Mouse (Mus musculus): ENCODE measurements around the gene Gfi1b.

Gfi1b gene

GRCm38 (mm10) chr2:28637106-28637845, 15.5 kb upstream of the Gfi1b start:
- DNase-seq (ENCODE audit: low read depth, low spot score) = no peak
- Histone ChIP-seq H3K27me3 (ENCODE audit: control insufficient read depth, insufficient read depth, low read length, poor library complexity, severe bottlenecking) (no peaks in the 10 kb centered on the region), H3K36me3 (ENCODE audit: control insufficient read depth, insufficient read depth, low read length, poor library complexity, severe bottlenecking) (no peaks in the 10 kb centered on the region)

GRCm38 (mm10) chr2:28635199-28635598, 13.4 kb upstream of the Gfi1b start:
- Histone ChIP-seq H3K27me3 (ENCODE audit: control insufficient read depth, insufficient read depth, low read length, poor library complexity, severe bottlenecking) (no peaks in the 10 kb centered on the region), H3K36me3 (ENCODE audit: control insufficient read depth, insufficient read depth, low read length, poor library complexity, severe bottlenecking) (no peaks in the 10 kb centered on the region)
- no peak for DNase-seq (ENCODE audit: low read depth, low spot score)

- H3K36me3 ChIP-seq (ENCODE audit: control insufficient read depth, insufficient read depth, low read length, poor library complexity, severe bottlenecking) = no peaks in the 10 kb centered on the region
- no peak for DNase-seq (ENCODE audit: low read depth, low spot score)
- no peaks in the 10 kb centered on the region for H3K27me3 ChIP-seq (ENCODE audit: control insufficient read depth, insufficient read depth, low read length, poor library complexity, severe bottlenecking)
These were observed 11.4 kb upstream of the Gfi1b start for GRCm38 (mm10) chr2:28633136-28633535.

GRCm38 (mm10) chr2:28632626-28633025, 10.8 kb upstream of the Gfi1b start:
- no peaks in the 10 kb centered on the region for H3K27me3 ChIP-seq (ENCODE audit: control insufficient read depth, insufficient read depth, low read length, poor library complexity, severe bottlenecking)
- no peaks in the 10 kb centered on the region for H3K36me3 ChIP-seq (ENCODE audit: control insufficient read depth, insufficient read depth, low read length, poor library complexity, severe bottlenecking)
- no peak for DNase-seq (ENCODE audit: low read depth, low spot score)

- peak; percentile 57 for DNase-seq (ENCODE audit: low read depth, low spot score)
- Histone ChIP-seq H3K27me3 (ENCODE audit: control insufficient read depth, insufficient read depth, low read length, poor library complexity, severe bottlenecking) (no peaks in the 10 kb centered on the region), H3K36me3 (ENCODE audit: control insufficient read depth, insufficient read depth, low read length, poor library complexity, severe bottlenecking) (no peaks in the 10 kb centered on the region)
These were observed 8.2 kb upstream of the Gfi1b start for GRCm38 (mm10) chr2:28629911-28630381.

- no peaks in the 10 kb centered on the region for H3K36me3 ChIP-seq (ENCODE audit: control insufficient read depth, insufficient read depth, low read length, poor library complexity, severe bottlenecking)
- H3K27me3 ChIP-seq (ENCODE audit: control insufficient read depth, insufficient read depth, low read length, poor library complexity, severe bottlenecking) = no peaks in the 10 kb centered on the region
- no peak for DNase-seq (ENCODE audit: low read depth, low spot score)
These were observed 6.3 kb upstream of the Gfi1b start for GRCm38 (mm10) chr2:28628053-28628452.

GRCm38 (mm10) chr2:28626038-28626437, 4.3 kb upstream of the Gfi1b start:
- no peaks in the 10 kb centered on the region for H3K36me3 ChIP-seq (ENCODE audit: control insufficient read depth, insufficient read depth, low read length, poor library complexity, severe bottlenecking)
- DNase-seq (ENCODE audit: low read depth, low spot score) = no peak
- H3K27me3 ChIP-seq (ENCODE audit: control insufficient read depth, insufficient read depth, low read length, poor library complexity, severe bottlenecking) = no peaks in the 10 kb centered on the region

- DNase-seq (ENCODE audit: low read depth, low spot score) = peak; percentile 28
- Histone ChIP-seq H3K36me3 (ENCODE audit: control insufficient read depth, insufficient read depth, low read length, poor library complexity, severe bottlenecking) (no peaks in the 10 kb centered on the region), H3K27me3 (ENCODE audit: control insufficient read depth, insufficient read depth, low read length, poor library complexity, severe bottlenecking) (no peaks in the 10 kb centered on the region)
These were observed 3.1 kb upstream of the Gfi1b start for GRCm38 (mm10) chr2:28624870-28625269.

- H3K27me3 ChIP-seq (ENCODE audit: control insufficient read depth, insufficient read depth, low read length, poor library complexity, severe bottlenecking) = no peaks in the 10 kb centered on the region
- H3K36me3 ChIP-seq (ENCODE audit: control insufficient read depth, insufficient read depth, low read length, poor library complexity, severe bottlenecking) = no peaks in the 10 kb centered on the region
- peak; percentile 81 for DNase-seq (ENCODE audit: low read depth, low spot score)
These were observed 841 bp upstream of the Gfi1b start for GRCm38 (mm10) chr2:28622521-28623124.

GRCm38 (mm10) chr2:28621111-28621510, 671 bp downstream of the Gfi1b start:
- Histone ChIP-seq H3K27me3 (ENCODE audit: control insufficient read depth, insufficient read depth, low read length, poor library complexity, severe bottlenecking) (no peaks in the 10 kb centered on the region), H3K36me3 (ENCODE audit: control insufficient read depth, insufficient read depth, low read length, poor library complexity, severe bottlenecking) (no peaks in the 10 kb centered on the region)
- DNase-seq (ENCODE audit: low read depth, low spot score) = no peak

- Histone ChIP-seq H3K36me3 (ENCODE audit: control insufficient read depth, insufficient read depth, low read length, poor library complexity, severe bottlenecking) (no peaks in the 10 kb centered on the region), H3K27me3 (ENCODE audit: control insufficient read depth, insufficient read depth, low read length, poor library complexity, severe bottlenecking) (no peaks in the 10 kb centered on the region)
- no peak for DNase-seq (ENCODE audit: low read depth, low spot score)
These were observed 1.3 kb downstream of the Gfi1b start for GRCm38 (mm10) chr2:28620522-28620921.

- H3K36me3 ChIP-seq (ENCODE audit: control insufficient read depth, insufficient read depth, low read length, poor library complexity, severe bottlenecking) = no peaks in the 10 kb centered on the region
- no peaks in the 10 kb centered on the region for H3K27me3 ChIP-seq (ENCODE audit: control insufficient read depth, insufficient read depth, low read length, poor library complexity, severe bottlenecking)
- no peak for DNase-seq (ENCODE audit: low read depth, low spot score)
These were observed 2.4 kb downstream of the Gfi1b start for GRCm38 (mm10) chr2:28619369-28619768.

- H3K36me3 ChIP-seq (ENCODE audit: control insufficient read depth, insufficient read depth, low read length, poor library complexity, severe bottlenecking) = no peaks in the 10 kb centered on the region
- no peak for DNase-seq (ENCODE audit: low read depth, low spot score)
- no peaks in the 10 kb centered on the region for H3K27me3 ChIP-seq (ENCODE audit: control insufficient read depth, insufficient read depth, low read length, poor library complexity, severe bottlenecking)
These were observed 2.9 kb downstream of the Gfi1b start for GRCm38 (mm10) chr2:28618777-28619336.

- no peaks in the 10 kb centered on the region for H3K27me3 ChIP-seq (ENCODE audit: control insufficient read depth, insufficient read depth, low read length, poor library complexity, severe bottlenecking)
- H3K36me3 ChIP-seq (ENCODE audit: control insufficient read depth, insufficient read depth, low read length, poor library complexity, severe bottlenecking) = no peaks in the 10 kb centered on the region
- DNase-seq (ENCODE audit: low read depth, low spot score) = no peak
These were observed 4.0 kb downstream of the Gfi1b start for GRCm38 (mm10) chr2:28617498-28618486.

All from splenic B cell, adult 2 months (primary cell).